Mouse (Mus musculus) intestine, embryonic 14.5 days (tissue): Measurements from ENCODE around the gene Ywhae. TPM values are rescaled to one million over a fixed set of nuclear protein-coding genes. Genes with fewer than 3 reads are reported as not detected.
"Not testable (repeated sequence)": the region's sequence is repeated elsewhere in the genome, so short reads cannot be mapped to it uniquely, and the experiment has no call there.

Experiments
- ATAC-seq: fragments of 200-750 bp; cut with Nextera tagmentation; replicated peaks from 2 replicates; pipeline ENCODE4 v1.8.0; 2017; ENCODE audit warnings: low read depth, moderate number of reproducible peaks, moderate TSS enrichment, moderate library complexity; ENCODE audit not compliant: low FRiP score, low TSS enrichment
- DNase-seq: peaks from one replicate; pipeline ENCODE4 v3.0.0-alpha.2; 2018; ENCODE audit warnings: low spot score
- H3K27ac ChIP-seq: fragments of 300-500 bp; sonication (generic); 2 replicates; pipeline ENCODE4 v1.5.1; 2014; ENCODE audit warnings: low read depth, mild to moderate bottlenecking, control low read depth
- H3K27me3 ChIP-seq: fragments of 300-500 bp; sonication (generic); replicated peaks from 2 replicates; pipeline ENCODE4 v1.6.1; 2014; ENCODE audit warnings: low read length, control low read depth; ENCODE audit not compliant: control insufficient read depth, insufficient read depth
- H3K36me3 ChIP-seq: fragments of 300-500 bp; sonication (generic); 2 replicates; pipeline ENCODE4 v1.6.1; 2014; ENCODE audit warnings: low read length, control low read depth; ENCODE audit not compliant: control insufficient read depth, insufficient read depth
- H3K4me1 ChIP-seq: fragments of 300-500 bp; sonication (generic); replicated peaks from 2 replicates; pipeline ENCODE4 v1.6.1; 2014; ENCODE audit warnings: low read length, control low read depth, mixed read lengths; ENCODE audit not compliant: control insufficient read depth, insufficient read depth
- H3K4me2 ChIP-seq: fragments of 300-500 bp; sonication (generic); 2 replicates; pipeline ENCODE4 v1.6.1; 2014; ENCODE audit warnings: low read length
- H3K4me3 ChIP-seq: fragments of 300-500 bp; sonication (generic); 2 replicates; pipeline ENCODE4 v1.5.1; 2014; ENCODE audit warnings: low read depth, low read length, control low read depth, mixed read lengths
- H3K9ac ChIP-seq: fragments of 300-500 bp; sonication (generic); 2 replicates; pipeline ENCODE4 v1.6.1; 2014; ENCODE audit warnings: mild to moderate bottlenecking, low read length
- H3K9me3 ChIP-seq: fragments of 300-500 bp; sonication (generic); 2 replicates; pipeline ENCODE4 v1.6.1; 2016; ENCODE audit warnings: low read length, control low read depth; ENCODE audit not compliant: control insufficient read depth
- whole genome bisulfite sequencing: fragments of 180-500 bp; shearing (Covaris S2); extraction: QIAGEN DNeasy Blood & Tissue Kit; methylation state at CpG from one replicate; pipeline ENCODE4 v1.1.7; 2014; 5-methylcytosine and 5-hydroxymethylcytosine counted together
- polyA plus RNA-seq: library from polyadenylated mRNA; unstranded; fragments of >200 nt; fragmentation: Nextera tagmentation; extraction: Ambion mirVana; gene quantifications from 2 replicates; pipeline ENCODE4 v1.2.1, GENCODE M21; 2014

Gene Ywhae
- polyA plus RNA-seq, 1 experiment from 2014 or later, result 888 TPM

DNA sequence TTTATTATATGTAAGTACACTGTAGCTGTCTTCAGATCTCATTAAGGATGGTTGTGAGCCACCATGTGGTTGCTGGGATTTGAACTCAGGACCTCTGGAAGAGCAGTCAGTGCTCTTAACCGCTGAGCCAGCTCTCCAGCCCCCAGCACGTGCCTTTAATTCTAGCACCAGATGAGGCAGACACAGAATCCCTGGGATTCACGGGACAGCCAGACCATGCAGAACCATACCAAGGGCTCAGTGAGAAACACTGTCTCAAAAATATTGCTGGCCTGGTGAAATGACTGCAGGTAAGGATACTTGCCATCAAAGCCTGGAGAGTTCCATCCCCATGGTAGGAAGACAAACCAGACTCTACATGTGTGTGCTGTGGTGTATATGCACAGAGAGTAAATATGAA, 35.2 kb upstream of the Ywhae start:
- ATAC-seq, H3K4me1 ChIP-seq, H3K9ac ChIP-seq, DNase-seq, H3K4me3 ChIP-seq, H3K9me3 ChIP-seq, H3K27ac ChIP-seq, H3K27me3 ChIP-seq, H3K4me2 ChIP-seq: not testable (repeated sequence)
- 93% methylated on average over 3 of the region's 3 CpGs for WGBS
- H3K36me3 ChIP-seq, result peaks cover 92% of the 10 kb centered on the region

- ATAC-seq (no peak), DNase-seq (no peak)
- WGBS, result 96% methylated on average over 5 of the region's 5 CpGs
- H3K27me3 ChIP-seq, result no peaks in the 10 kb centered on the region
- H3K36me3 ChIP-seq, result peaks cover 88% of the 10 kb centered on the region
- H3K4me1 ChIP-seq, result no peaks in the 10 kb centered on the region
- H3K9ac ChIP-seq, result no peak overlapping the region
- no peak overlapping the region for H3K4me3 ChIP-seq
- H3K9me3 ChIP-seq, result no peaks in the 10 kb centered on the region
- H3K4me2 ChIP-seq, result no peak overlapping the region
- no peak overlapping the region for H3K27ac ChIP-seq
These were observed 32.1 kb upstream of the Ywhae start for GRCm38 (mm10) chr11:75700557-75700956.

DNA sequence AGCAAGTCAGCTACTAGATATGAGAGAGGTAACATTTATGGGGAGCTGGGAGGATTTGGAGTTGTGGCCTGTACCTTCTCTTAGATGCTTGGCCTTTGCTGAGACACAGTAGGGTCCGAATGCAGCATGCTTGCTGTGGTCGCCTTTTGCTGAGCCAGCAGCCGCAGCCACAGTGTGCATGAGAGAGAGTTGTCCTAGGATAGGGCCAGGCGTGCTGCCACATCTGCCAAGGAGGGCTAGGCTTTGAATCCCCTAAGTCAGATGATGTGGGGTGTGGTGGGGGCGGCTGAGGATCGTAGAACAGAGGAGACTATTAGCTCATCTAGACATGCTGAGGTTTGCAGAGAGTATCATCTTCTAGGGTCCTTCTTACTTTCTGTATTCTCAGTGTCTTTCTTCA, 29.9 kb upstream of the Ywhae start:
- Histone ChIP-seq H3K27ac (no peak overlapping the region), H3K9ac (no peak overlapping the region), H3K9me3 (no peaks in the 10 kb centered on the region), H3K4me2 (no peak overlapping the region), H3K4me3 (no peak overlapping the region), H3K4me1 (no peaks in the 10 kb centered on the region), H3K27me3 (no peaks in the 10 kb centered on the region), H3K36me3 (peaks cover 86% of the 10 kb centered on the region)
- ATAC-seq, result no peak
- 92% methylated on average over 6 of the region's 6 CpGs for WGBS
- no peak for DNase-seq

DNA sequence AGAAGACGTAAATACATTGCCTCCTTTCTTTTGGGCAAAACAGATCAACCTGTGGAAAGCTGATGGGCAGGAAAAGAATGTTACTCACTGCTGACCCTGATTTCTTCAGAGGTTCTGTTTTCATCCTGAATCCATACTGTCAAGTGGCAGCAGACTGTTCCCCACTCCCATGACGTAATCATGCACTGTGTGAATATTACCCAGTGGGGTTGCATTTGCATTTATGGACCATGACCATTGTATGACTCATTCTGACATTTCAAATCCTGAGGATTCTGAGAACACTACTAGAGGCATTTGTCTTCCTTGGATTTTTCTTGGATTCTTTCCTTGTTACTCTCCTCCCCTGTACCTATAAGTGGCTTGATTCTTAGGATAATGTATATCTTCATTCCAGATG, 28.9 kb upstream of the Ywhae start:
- H3K36me3 ChIP-seq, result peaks cover 78% of the 10 kb centered on the region
- ATAC-seq, result no peak

GRCm38 (mm10) chr11:75713949-75714348, 18.7 kb upstream of the Ywhae start:
- whole genome bisulfite sequencing, result 90% methylated on average over 1 of the region's 1 CpGs
- ATAC-seq, result no peak

More for the DNA sequence above, 28.9 kb upstream of the Ywhae start:
- WGBS, result 93% methylated on average over 2 of the region's 2 CpGs
- H3K27ac ChIP-seq, result no peak overlapping the region
- H3K4me2 ChIP-seq, result no peak overlapping the region
- no peak for DNase-seq
- no peaks in the 10 kb centered on the region for H3K9me3 ChIP-seq
- H3K9ac ChIP-seq, result no peak overlapping the region
- H3K4me3 ChIP-seq, result no peak overlapping the region
- no peaks in the 10 kb centered on the region for H3K27me3 ChIP-seq
- H3K4me1 ChIP-seq, result no peaks in the 10 kb centered on the region

GRCm38 (mm10) chr11:75715556-75715955, 17.1 kb upstream of the Ywhae start:
- H3K4me2 ChIP-seq, result 0 out of 2 replicates have a peak overlapping the region, but pooled peaks have one; percentile 4

More at GRCm38 (mm10) chr11:75713949-75714348, 18.7 kb upstream of the Ywhae start:
- no peak overlapping the region for H3K27ac ChIP-seq
- H3K9ac ChIP-seq, result no peak overlapping the region
- no peaks in the 10 kb centered on the region for H3K9me3 ChIP-seq
- no peaks in the 10 kb centered on the region for H3K27me3 ChIP-seq
- H3K4me1 ChIP-seq, result no peaks in the 10 kb centered on the region; the same call in 1 of the 2 replicates
- H3K36me3 ChIP-seq, result no peaks in the 10 kb centered on the region
- no peak overlapping the region for H3K4me2 ChIP-seq
- no peak overlapping the region for H3K4me3 ChIP-seq
- no peak for DNase-seq

DNA sequence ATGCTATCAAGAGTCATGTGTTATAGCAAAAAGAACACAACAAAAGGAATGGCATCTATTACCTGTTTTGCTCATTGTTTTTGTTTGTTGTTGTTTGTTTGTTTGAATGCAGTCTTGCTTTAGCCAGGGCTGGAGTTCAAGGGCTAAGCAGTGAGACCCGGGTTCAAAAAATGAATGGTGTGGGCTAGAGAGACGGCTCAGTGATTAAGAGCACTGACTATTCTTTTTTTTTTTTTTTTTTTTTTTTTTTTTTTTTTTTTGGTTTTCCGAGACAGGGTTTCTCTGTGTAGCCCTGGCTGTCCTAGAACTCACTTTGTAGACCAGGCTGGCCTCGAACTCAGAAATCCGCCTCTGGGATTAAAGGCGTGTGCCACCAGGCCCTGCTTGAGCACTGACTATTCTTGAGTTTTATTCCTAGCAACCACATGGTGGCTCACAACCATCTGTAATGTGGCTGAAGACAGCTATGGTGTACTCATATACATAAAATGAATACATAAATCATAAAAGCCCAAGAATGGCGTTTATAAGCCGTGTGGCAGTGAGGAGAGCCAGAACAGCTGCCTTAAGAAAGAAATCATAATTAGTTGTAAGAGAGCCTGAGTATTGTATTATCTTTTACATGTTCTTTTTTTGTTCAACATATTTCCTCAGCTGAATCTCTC, 15.9 kb upstream of the Ywhae start:
- H3K4me2 ChIP-seq, result no peak overlapping the region
- no peak overlapping the region for H3K9ac ChIP-seq
- no peaks in the 10 kb centered on the region for H3K27me3 ChIP-seq
- no peak for ATAC-seq
- H3K27ac ChIP-seq, result no peak overlapping the region
- WGBS, result 72% methylated on average over 8 of the region's 8 CpGs
- no peaks in the 10 kb centered on the region; the same call in 1 of the 2 replicates for H3K4me1 ChIP-seq
- no peaks in the 10 kb centered on the region for H3K36me3 ChIP-seq
- no peak overlapping the region for H3K4me3 ChIP-seq
- DNase-seq, result no peak
- H3K9me3 ChIP-seq, result peaks cover 3% of the 10 kb centered on the region; the same call in 1 of the 2 replicates

More at GRCm38 (mm10) chr11:75715556-75715955, 17.1 kb upstream of the Ywhae start:
- 27% methylated on average over 12 of the region's 12 CpGs for WGBS
- Histone ChIP-seq H3K4me3 (no peak overlapping the region), H3K9me3 (no peaks in the 10 kb centered on the region), H3K4me1 (no peaks in the 10 kb centered on the region; the same call in 1 of the 2 replicates), H3K27ac (no peak overlapping the region), H3K36me3 (no peaks in the 10 kb centered on the region), H3K27me3 (no peaks in the 10 kb centered on the region), H3K9ac (no peak overlapping the region)
- ATAC-seq (no peak), DNase-seq (no peak)

DNA sequence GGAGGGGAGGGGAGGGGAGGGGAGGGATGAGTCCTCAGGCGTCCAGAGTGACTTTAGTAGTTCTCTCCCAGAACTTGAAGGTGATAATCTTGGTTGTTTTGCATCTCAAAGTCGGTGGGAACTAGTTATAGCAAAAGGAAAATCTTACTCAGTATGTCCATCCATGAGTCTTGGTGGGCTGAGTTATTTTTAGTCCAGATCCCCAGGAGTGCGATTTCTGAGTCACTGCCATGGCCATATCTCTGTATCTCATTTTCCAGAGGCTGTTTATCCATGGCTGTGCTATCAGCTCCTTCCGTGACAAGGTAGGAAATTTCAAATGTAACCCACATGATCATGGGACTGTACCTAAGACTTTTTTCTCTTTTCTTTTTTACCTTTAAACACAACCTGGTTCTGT, 10.3 kb upstream of the Ywhae start:
- no peaks in the 10 kb centered on the region for H3K4me1 ChIP-seq
- H3K4me2 ChIP-seq, result no peak overlapping the region
- H3K36me3 ChIP-seq, result no peaks in the 10 kb centered on the region
- no peak for ATAC-seq
- H3K9ac ChIP-seq, result no peak overlapping the region
- DNase-seq, result no peak
- peaks cover 3% of the 10 kb centered on the region; the same call in 1 of the 2 replicates for H3K9me3 ChIP-seq
- no peak overlapping the region for H3K27ac ChIP-seq
- 57% methylated on average over 4 of the region's 4 CpGs for WGBS
- H3K27me3 ChIP-seq, result no peaks in the 10 kb centered on the region
- H3K4me3 ChIP-seq, result no peak overlapping the region

DNA sequence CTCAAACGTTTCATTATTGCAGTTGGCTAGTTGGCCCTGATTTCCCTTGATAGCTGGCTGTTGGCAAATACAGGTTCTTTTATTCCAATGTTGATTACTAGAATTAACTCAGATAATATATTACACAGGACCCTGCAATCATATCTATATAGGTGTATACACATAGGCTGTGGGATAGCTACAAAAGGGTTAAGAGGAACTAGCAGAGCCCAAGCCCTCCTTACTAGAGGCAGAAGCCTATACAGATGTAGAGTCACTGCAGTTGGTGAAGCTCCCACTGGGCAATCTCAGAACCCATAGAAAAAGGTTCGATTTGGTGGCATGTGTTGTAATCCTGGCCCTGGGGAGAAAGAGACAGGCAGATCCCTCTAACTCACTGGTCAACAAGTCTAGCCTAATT, 5.5 kb upstream of the Ywhae start:
- DNase-seq (no peak), ATAC-seq (no peak)
- no peak overlapping the region for H3K27ac ChIP-seq
- no peaks in the 10 kb centered on the region for H3K9me3 ChIP-seq
- H3K4me1 ChIP-seq, result peaks cover 5% of the 10 kb centered on the region
- 68% methylated on average over 2 of the region's 2 CpGs for WGBS
- H3K4me3 ChIP-seq, result no peak overlapping the region
- no peak overlapping the region for H3K9ac ChIP-seq
- H3K4me2 ChIP-seq, result no peak overlapping the region
- no peaks in the 10 kb centered on the region for H3K27me3 ChIP-seq
- H3K36me3 ChIP-seq, result no peaks in the 10 kb centered on the region
